Mouse (Mus musculus): ENCODE data around the gene Vegfc.

GRCm38 (mm10) chr8:54114581-54114980 lies 37.2 kb downstream of the Vegfc start:
- no peak for TF ChIP-seq CTCF (IDR thresholded peaks at IDR 0.05)
- no peak for TF ChIP-seq POLR2A (IDR thresholded peaks at IDR 0.05; ENCODE audit: insufficient read depth, low read depth, low read length)

All from heart, adult 2 months (tissue).